Mouse (Mus musculus): ENCODE measurements around the gene Man1a2.

DNA sequence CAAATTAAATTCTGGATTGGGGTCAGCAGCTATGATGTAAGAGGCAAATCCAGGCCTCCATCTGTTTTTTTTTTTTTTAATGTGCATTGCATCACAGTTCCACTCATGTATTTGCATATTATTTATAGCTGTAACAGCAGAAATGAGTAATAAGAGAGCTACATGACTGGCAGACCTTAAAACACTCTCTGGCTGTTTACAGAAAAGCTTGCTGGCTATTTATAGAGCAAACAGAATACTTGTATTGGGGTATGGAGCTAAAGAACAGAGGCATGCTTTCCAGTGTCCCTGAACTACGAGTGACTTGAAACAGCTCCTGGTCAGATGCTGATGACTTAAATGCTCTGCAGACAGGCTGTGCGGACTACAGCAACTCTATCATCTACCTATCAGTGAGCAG, 121.7 kb downstream of the Man1a2 start:
- no peak for TF ChIP-seq POLR2A (IDR thresholded peaks at IDR 0.05; ENCODE audit: borderline replicate concordance, low read depth, low read length)
- no peak for TF ChIP-seq CTCF (IDR thresholded peaks at IDR 0.05; ENCODE audit: low read depth, low read length)
